Mouse (Mus musculus): Measurements from ENCODE around the gene H6pd. TPM values are rescaled to one million over a fixed set of nuclear protein-coding genes. Genes with fewer than 3 reads are reported as not detected.

Gene H6pd
- polyA plus RNA-seq (2014; fragmentation: Nextera tagmentation; extraction: Ambion mirVana), result 3.1 and 3.2 TPM in 2 replicates

DNA sequence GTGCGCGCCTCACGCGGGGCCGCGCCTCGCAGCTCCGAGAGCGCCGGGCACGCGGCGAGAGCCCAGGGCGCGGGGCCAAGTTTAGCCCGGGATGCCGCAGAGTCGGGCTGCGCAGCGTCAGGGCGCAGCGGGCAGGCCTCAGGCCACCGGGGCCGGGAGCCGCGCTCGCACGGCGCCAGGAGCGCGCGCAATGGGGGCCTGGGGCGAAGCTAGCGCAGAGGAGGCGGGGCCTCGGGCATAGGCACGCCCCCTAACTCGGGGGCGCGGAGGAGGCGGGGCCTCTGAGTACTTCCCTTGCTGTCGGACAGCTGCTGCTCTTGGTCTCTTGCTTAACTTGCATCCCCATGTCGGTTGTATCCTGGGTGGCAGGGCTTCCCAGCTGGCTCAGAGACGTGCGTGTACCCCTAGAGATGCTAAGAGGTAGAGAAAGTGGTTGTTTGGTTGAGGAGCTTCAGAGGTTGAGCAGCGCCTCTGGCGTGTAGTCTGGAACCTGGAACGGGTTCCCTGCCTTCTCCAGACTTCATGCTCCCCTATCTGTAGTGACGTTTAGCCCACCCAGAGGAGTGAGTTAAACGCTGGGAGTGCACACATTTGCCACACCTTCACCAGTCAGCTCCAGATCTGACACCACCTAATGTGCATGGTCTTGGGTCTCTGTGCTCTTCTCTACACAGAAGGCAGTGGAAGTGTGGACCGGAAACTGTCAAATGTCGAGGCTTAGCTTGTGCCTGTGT, at the start of gene H6pd:
Gene H6pd (minus strand): TSS at position 171 of the 734 bp plus-strand sequence.
- no peaks in the 10 kb centered on the region for H3K27me3 ChIP-seq (ENCODE audit: control insufficient read depth, insufficient read depth, low read length)
- DNase-seq (ENCODE audit: low spot score), result peak; percentile 90
- no peaks in the 10 kb centered on the region for H3K9me3 ChIP-seq (ENCODE audit: control insufficient read depth, low read length)
- H3K36me3 ChIP-seq (replicated peaks; ENCODE audit: control insufficient read depth, insufficient read depth), result no peaks in the 10 kb centered on the region
- H3K9ac ChIP-seq, result peak within 1 kb of the TSS; percentile 79
- 4% methylated on average over 52 of the region's 52 CpGs for WGBS
- peak; percentile 81 for ATAC-seq (ENCODE audit: low FRiP score)
- 0 out of 2 replicates have a peak, but pooled peaks cover 6% of the 10 kb centered on the region for H3K4me1 ChIP-seq (replicated peaks; ENCODE audit: control insufficient read depth, insufficient read depth, low read length)
- peak within 1 kb of the TSS; percentile 65 for H3K4me3 ChIP-seq (replicated peaks; ENCODE audit: low read length)
- H3K27ac ChIP-seq, result peak within 1 kb of the TSS; percentile 87
- peak within 1 kb of the TSS; percentile 71 for H3K4me2 ChIP-seq (replicated peaks)

DNA sequence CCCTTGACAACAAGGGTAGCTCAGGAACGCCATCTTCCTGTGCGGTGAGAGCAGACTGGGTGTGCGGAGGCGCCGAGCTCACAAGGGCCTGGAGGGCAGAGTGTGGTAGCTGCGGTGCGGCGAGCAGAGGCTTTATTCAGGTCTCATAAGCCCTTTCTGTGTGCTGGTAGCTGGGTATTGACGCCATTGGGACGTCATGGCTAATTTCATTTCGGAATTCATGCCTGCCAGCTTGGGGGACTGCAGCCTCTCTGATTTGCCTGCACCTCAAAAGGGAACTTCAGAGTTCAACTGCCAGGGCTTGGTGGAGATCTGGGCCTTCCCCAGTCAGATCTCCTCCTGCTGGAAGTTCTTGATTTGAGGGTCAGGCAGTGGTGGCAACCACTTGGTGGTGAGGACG, 48.9 kb upstream of the H6pd start:
- Histone ChIP-seq H3K4me2 (replicated peaks) (no peak overlapping the region), H3K9me3 (ENCODE audit: control insufficient read depth, low read length) (no peaks in the 10 kb centered on the region), H3K27ac (no peak overlapping the region), H3K4me3 (replicated peaks; ENCODE audit: low read length) (no peak overlapping the region), H3K4me1 (replicated peaks; ENCODE audit: control insufficient read depth, insufficient read depth, low read length) (no peaks in the 10 kb centered on the region), H3K36me3 (replicated peaks; ENCODE audit: control insufficient read depth, insufficient read depth) (no peaks in the 10 kb centered on the region), H3K9ac (no peak overlapping the region), H3K27me3 (ENCODE audit: control insufficient read depth, insufficient read depth, low read length) (no peaks in the 10 kb centered on the region)
- DNase-seq (ENCODE audit: low spot score) (no peak), ATAC-seq (ENCODE audit: low FRiP score) (no peak)
- 88% methylated on average over 12 of the region's 12 CpGs for WGBS

DNA sequence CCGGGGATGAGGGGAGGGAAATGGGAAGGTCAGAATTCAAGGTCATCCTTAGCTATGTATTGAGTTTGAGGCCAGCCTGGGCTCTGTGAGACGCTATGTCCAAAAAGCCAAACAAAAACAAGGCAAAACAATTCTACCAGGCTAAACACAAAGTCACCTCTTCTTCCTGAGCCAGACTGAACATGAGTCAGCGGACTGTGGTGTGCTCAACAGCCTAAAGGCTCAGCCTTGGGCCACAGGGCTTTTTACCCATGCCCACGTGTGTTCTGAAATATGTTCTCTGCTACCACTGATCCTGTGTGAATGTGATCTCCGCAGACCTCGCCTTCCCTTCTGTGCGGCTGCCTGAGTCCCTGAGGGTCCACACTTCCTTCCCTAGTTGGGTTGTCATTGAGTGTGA, 47.3 kb upstream of the H6pd start:
- Histone ChIP-seq H3K27ac (no peak overlapping the region), H3K9me3 (ENCODE audit: control insufficient read depth, low read length) (no peaks in the 10 kb centered on the region), H3K9ac (no peak overlapping the region), H3K36me3 (replicated peaks; ENCODE audit: control insufficient read depth, insufficient read depth) (no peaks in the 10 kb centered on the region), H3K4me2 (replicated peaks) (no peak overlapping the region), H3K27me3 (ENCODE audit: control insufficient read depth, insufficient read depth, low read length) (peaks cover 3% of the 10 kb centered on the region; the same call in 1 of the 2 replicates), H3K4me3 (replicated peaks; ENCODE audit: low read length) (no peak overlapping the region), H3K4me1 (replicated peaks; ENCODE audit: control insufficient read depth, insufficient read depth, low read length) (no peaks in the 10 kb centered on the region)
- ATAC-seq (ENCODE audit: low FRiP score) (no peak), DNase-seq (ENCODE audit: low spot score) (no peak)
- 86% methylated on average over 7 of the region's 7 CpGs for WGBS

DNA sequence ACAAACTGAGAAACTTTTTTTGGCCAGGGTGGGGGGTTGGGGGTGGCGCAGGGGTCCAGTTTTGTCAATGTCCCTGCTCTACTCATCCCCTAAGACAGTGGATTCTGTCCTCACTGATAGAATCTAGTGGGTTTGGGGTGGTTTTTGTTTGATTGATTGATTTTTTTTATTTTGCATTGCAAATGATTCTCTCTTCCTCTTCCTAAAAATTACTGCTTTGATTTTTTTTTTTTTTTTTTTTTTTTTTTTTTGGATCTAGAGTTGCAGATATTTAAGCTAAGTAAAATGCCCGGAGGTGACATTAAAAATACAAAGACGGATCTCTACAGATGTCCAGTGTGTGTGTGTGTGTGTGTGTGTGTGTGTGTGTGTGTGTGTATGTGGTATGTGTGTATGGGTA, 43.6 kb upstream of the H6pd start:
- Histone ChIP-seq H3K4me2 (replicated peaks) (no peak overlapping the region), H3K27ac (no peak overlapping the region), H3K9me3 (ENCODE audit: control insufficient read depth, low read length) (no peaks in the 10 kb centered on the region), H3K36me3 (replicated peaks; ENCODE audit: control insufficient read depth, insufficient read depth) (no peaks in the 10 kb centered on the region), H3K9ac (no peak overlapping the region), H3K4me1 (replicated peaks; ENCODE audit: control insufficient read depth, insufficient read depth, low read length) (peaks cover 18% of the 10 kb centered on the region), H3K27me3 (ENCODE audit: control insufficient read depth, insufficient read depth, low read length) (peaks cover 41% of the 10 kb centered on the region), H3K4me3 (replicated peaks; ENCODE audit: low read length) (no peak overlapping the region)
- ATAC-seq (ENCODE audit: low FRiP score) (no peak), DNase-seq (ENCODE audit: low spot score) (no peak)
- WGBS, result 91% methylated on average over 3 of the region's 3 CpGs

DNA sequence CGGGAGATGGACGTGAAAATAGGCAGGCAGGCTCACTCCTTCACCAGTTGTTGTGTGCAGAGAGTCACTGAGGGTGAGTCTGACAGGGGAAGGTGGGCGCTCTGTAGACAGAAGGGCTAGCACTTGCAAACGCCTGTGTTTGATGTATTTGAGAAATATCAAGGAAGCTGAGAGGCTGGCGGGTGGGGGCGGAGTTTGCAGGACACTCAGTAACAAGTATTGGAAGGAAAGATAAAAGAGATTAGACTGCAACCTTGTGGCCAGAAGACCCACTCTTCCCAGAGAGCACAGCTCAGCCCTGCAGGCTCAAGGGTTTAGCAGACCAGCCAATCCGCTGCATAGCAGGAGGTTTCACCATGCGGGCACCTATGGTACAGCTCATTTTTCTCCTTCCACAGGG, 42.7 kb upstream of the H6pd start:
- ATAC-seq (ENCODE audit: low FRiP score), result no peak
- 84% methylated on average over 8 of the region's 8 CpGs for WGBS

DNA sequence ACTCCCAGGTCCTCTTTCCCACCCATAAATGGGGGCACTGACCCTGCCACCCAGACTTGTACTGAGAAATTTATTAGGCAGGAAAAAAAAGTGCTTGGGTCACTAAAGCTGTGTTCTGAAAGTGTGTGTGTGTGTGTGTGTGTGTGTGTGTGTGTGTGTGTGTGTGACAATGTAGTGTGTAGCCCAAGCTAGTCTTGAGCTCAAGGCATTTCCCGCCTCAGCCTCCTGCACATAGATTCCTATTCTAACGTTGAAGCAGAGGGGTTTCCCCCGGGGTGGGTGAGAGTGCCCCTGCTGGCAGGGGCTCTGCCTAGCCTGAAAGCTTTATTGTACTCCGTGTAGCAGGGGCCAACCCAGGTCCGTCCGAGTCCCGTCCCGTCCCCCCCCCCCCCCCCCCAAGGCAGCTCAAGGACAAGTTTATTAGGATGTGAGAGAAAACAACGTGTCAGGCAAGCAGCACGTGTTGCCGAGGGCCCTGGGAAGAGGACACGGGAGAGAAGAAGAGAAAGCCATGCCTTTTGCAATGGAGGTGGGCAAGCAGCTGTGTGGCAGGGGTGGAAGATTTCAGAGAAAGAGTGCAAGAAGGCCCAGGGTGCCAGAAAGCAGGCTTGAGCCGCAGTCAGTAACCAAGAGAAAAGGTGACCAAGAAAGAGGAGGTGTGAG, 40.9 kb upstream of the H6pd start:
- H3K9ac ChIP-seq, result no peak overlapping the region
- 19% methylated on average over 13 of the region's 13 CpGs for WGBS

More for the DNA sequence above, 42.7 kb upstream of the H6pd start:
- Histone ChIP-seq H3K4me2 (replicated peaks) (no peak overlapping the region), H3K9me3 (ENCODE audit: control insufficient read depth, low read length) (no peaks in the 10 kb centered on the region), H3K27me3 (ENCODE audit: control insufficient read depth, insufficient read depth, low read length) (peaks cover 43% of the 10 kb centered on the region), H3K9ac (no peak overlapping the region), H3K36me3 (replicated peaks; ENCODE audit: control insufficient read depth, insufficient read depth) (no peaks in the 10 kb centered on the region), H3K4me1 (replicated peaks; ENCODE audit: control insufficient read depth, insufficient read depth, low read length) (peaks cover 18% of the 10 kb centered on the region), H3K4me3 (replicated peaks; ENCODE audit: low read length) (no peak overlapping the region), H3K27ac (no peak overlapping the region)
- DNase-seq (ENCODE audit: low spot score), result no peak

DNA sequence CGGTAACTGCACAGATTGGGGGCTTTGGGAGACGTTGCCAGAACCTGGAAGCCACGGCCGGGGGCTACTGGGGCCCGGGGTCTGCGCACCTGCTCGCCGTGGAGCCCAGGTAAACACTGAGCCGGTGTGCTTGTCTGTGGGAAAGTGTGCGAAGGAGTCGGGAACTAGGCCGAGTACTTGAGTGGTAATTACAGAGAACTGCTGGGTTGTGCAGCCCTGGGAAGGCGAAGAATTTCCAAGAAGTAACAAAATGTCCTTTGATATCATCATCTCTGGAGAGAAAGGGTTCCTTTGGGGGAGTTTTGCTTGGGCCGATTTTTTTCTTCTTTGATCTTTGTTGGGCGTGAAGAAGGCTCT, 40.3 kb upstream of the H6pd start:
- Histone ChIP-seq H3K4me3 (replicated peaks; ENCODE audit: low read length) (peak overlapping the region; percentile 42), H3K4me2 (replicated peaks) (peak overlapping the region; percentile 82), H3K27me3 (ENCODE audit: control insufficient read depth, insufficient read depth, low read length) (peaks cover 52% of the 10 kb centered on the region), H3K27ac (no peak overlapping the region), H3K9me3 (ENCODE audit: control insufficient read depth, low read length) (no peaks in the 10 kb centered on the region), H3K36me3 (replicated peaks; ENCODE audit: control insufficient read depth, insufficient read depth) (no peaks in the 10 kb centered on the region), H3K9ac (peak overlapping the region; percentile 35), H3K4me1 (replicated peaks; ENCODE audit: control insufficient read depth, insufficient read depth, low read length) (peaks cover 18% of the 10 kb centered on the region)
- 19% methylated on average over 15 of the region's 15 CpGs for WGBS
- ATAC-seq (ENCODE audit: low FRiP score) (no peak), DNase-seq (ENCODE audit: low spot score) (no peak)

More for the DNA sequence above, 40.9 kb upstream of the H6pd start:
- no peaks in the 10 kb centered on the region for H3K9me3 ChIP-seq (ENCODE audit: control insufficient read depth, low read length)
- H3K4me2 ChIP-seq (replicated peaks), result peak overlapping the region; percentile 82
- peaks cover 52% of the 10 kb centered on the region for H3K27me3 ChIP-seq (ENCODE audit: control insufficient read depth, insufficient read depth, low read length)
- peaks cover 18% of the 10 kb centered on the region for H3K4me1 ChIP-seq (replicated peaks; ENCODE audit: control insufficient read depth, insufficient read depth, low read length)
- no peaks in the 10 kb centered on the region for H3K36me3 ChIP-seq (replicated peaks; ENCODE audit: control insufficient read depth, insufficient read depth)
- no peak overlapping the region for H3K27ac ChIP-seq
- peak overlapping the region; percentile 42; the same call in 1 of the 2 replicates for H3K4me3 ChIP-seq (replicated peaks; ENCODE audit: low read length)
- DNase-seq (ENCODE audit: low spot score) (no peak), ATAC-seq (ENCODE audit: low FRiP score) (no peak)

DNA sequence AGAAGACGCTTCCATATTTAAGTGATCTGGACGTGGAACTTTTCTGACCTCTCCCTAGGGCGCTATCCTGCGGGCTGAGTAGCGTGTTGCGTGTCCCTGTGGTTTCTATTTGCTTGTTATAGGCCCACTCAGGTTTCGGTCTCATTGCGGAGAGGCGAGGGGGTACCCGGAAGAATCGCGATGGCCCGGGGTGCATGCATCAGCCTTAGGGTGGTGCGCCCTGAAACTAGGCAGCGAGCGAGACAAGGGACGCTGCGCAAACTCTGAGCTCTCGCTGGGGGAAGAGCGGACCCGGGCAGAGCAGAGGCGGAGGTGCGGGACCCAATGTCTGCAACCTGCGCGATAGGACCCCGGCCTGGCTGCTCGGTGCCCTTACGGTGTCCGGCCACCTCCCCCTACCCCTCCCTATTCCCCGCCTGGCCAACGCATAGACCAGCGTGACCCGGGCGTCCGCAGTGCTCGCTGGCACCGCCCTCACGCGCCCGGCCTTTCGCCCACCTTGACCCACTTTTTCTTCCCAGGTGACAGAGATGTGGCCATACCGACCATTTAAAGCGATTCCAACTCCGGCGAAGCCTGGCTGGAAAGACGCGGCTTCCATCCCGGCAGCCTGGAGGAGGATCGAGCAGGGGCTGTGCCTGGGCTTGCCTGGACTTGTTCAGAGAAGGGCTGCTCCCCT, 39.8 kb upstream of the H6pd start:
- H3K4me3 ChIP-seq (replicated peaks; ENCODE audit: low read length), result peak overlapping the region; percentile 42
- H3K9me3 ChIP-seq (ENCODE audit: control insufficient read depth, low read length), result no peaks in the 10 kb centered on the region
- H3K9ac ChIP-seq, result peak overlapping the region; percentile 35
- peaks cover 18% of the 10 kb centered on the region for H3K4me1 ChIP-seq (replicated peaks; ENCODE audit: control insufficient read depth, insufficient read depth, low read length)
- no peaks in the 10 kb centered on the region for H3K36me3 ChIP-seq (replicated peaks; ENCODE audit: control insufficient read depth, insufficient read depth)
- DNase-seq (ENCODE audit: low spot score) (no peak), ATAC-seq (ENCODE audit: low FRiP score) (no peak)
- H3K27me3 ChIP-seq (ENCODE audit: control insufficient read depth, insufficient read depth, low read length), result peaks cover 52% of the 10 kb centered on the region
- under 1% methylated on average over 48 of the region's 49 CpGs for WGBS
- no peak overlapping the region for H3K27ac ChIP-seq
- peak overlapping the region; percentile 82 for H3K4me2 ChIP-seq (replicated peaks)

DNA sequence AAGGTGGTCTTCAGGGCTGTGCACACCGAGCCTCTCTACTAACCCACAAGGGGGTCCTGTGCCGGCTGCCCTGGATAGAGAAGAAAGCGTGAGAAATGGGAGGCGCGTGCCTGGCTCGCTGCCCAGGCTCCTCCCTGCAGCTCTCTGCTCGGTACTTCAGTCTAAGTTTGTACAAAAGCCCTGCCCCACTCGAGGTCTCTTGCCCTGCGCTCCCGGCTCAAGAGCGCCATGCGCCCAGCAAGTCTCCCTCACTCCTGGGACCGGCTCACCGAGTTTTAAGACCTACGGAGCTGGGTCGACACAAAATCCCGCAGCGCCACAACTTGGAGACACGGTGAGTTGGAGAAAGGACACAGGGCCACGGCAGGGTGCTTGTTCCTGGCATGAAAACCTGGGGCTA, 39.2 kb upstream of the H6pd start:
- peak overlapping the region; percentile 35 for H3K9ac ChIP-seq
- H3K27me3 ChIP-seq (ENCODE audit: control insufficient read depth, insufficient read depth, low read length), result peaks cover 52% of the 10 kb centered on the region
- H3K9me3 ChIP-seq (ENCODE audit: control insufficient read depth, low read length), result no peaks in the 10 kb centered on the region
- peaks cover 18% of the 10 kb centered on the region for H3K4me1 ChIP-seq (replicated peaks; ENCODE audit: control insufficient read depth, insufficient read depth, low read length)
- WGBS, result under 1% methylated on average over 17 of the region's 20 CpGs
- ATAC-seq (ENCODE audit: low FRiP score), result peak; percentile 53; the same call in 1 of the 2 replicates
- H3K27ac ChIP-seq, result no peak overlapping the region
- no peak for DNase-seq (ENCODE audit: low spot score)
- H3K36me3 ChIP-seq (replicated peaks; ENCODE audit: control insufficient read depth, insufficient read depth), result no peaks in the 10 kb centered on the region
- peak overlapping the region; percentile 82 for H3K4me2 ChIP-seq (replicated peaks)
- H3K4me3 ChIP-seq (replicated peaks; ENCODE audit: low read length), result peak overlapping the region; percentile 42

Data from hindbrain, embryonic 14.5 days (tissue).